Mouse (Mus musculus): Measurements from ENCODE around the gene Awat2. TPM values are rescaled to one million over a fixed set of nuclear protein-coding genes. Genes with fewer than 3 reads are reported as not detected.
"Not testable (repeated sequence)": the region's sequence is repeated elsewhere in the genome, so short reads cannot be mapped to it uniquely, and the experiment has no call there.

Gene Awat2
- total RNA-seq (2017), result 0.63 TPM in 1 of 2 replicates, not detected in the other

- ATAC-seq (replicated peaks in 1 of 2; ENCODE audit: insufficient read depth in 1 of 2, low FRiP score in 2 of 2, low TSS enrichment in 1 of 2, low read depth in 1 of 2, poor library complexity in 2 of 2, severe bottlenecking in 2 of 2), result not testable (repeated sequence)
These were observed at the start of gene Awat2 for GRCm38 (mm10) chrX:100442617-100443016. Gene Awat2, minus strand, starts transcription at chrX:100442717.

DNA sequence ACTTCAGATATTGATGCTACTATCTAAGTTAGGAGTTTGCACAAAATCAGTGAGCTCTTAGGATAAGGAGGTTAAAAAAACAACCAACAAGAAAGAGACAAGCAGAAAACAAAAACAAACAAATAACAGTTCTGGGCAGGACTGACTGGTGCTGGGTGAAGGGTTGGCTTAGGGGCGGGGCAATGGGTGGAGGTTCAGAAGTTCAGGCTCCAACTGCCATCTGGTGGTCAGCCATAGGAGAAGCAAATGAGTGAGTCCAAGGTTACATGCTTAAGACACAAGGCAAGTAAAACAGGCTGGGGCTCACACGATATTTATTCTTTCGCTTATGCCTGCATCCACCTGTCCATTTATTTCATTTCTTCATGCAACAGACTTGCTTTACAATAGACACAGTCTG lies 37.8 kb upstream of the Awat2 start:
- peak; percentile 93 to 95 for ATAC-seq (replicated peaks in 1 of 2; ENCODE audit: insufficient read depth in 1 of 2, low FRiP score in 2 of 2, low TSS enrichment in 1 of 2, low read depth in 1 of 2, poor library complexity in 2 of 2, severe bottlenecking in 2 of 2)

DNA sequence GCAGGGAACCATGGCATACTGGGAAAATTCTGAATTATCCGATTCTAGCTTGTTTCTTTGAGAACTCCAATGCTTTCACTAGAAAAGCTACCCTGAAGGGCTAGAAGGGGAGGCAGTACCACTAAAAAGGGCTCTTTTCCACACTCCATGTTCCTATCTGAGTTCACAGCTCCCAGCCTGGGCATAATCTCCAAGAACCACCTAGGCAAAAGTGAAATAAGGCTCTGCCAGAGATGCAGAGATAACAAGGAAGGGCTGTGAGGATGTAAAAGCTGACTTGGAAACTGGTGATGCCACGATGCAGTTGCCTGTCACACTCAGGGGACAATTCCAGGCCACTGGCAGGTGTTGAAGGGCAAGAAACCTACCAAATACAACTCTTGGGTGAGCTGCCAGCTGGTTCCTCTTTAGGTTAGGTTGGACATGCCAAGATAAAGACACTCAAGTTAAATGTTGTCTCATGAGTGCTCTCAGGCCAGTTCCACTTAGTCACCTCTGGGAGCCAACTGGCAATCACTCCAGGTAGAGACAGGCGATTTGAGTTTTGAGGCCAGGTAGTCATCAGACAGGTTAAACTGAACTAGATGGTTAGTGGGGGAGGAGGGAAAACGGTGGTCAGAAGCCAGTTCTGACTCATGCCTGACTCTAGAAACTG lies 33.2 kb upstream of the Awat2 start:
- ATAC-seq (replicated peaks in 1 of 2; ENCODE audit: insufficient read depth in 1 of 2, low FRiP score in 2 of 2, low TSS enrichment in 1 of 2, low read depth in 1 of 2, poor library complexity in 2 of 2, severe bottlenecking in 2 of 2), result no peak

DNA sequence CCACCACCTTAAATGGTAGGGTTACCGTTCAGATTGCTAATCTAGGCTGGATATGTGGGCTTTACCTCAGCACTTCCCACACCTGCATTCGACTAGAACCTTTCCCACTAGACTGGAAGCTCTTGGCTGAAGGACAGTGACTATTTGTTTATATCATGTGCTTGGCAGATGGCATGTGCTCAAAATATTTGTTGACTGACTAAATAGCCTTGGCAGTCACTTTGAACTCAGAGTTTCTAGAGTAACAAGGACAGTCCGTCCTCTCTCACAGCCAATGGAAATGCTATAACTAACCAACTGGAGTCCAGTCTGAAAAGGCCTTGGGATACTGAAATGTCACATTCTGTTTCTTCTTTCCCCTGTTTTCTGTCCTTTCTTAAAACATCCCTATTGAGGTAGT lies 29.0 kb upstream of the Awat2 start:
- ATAC-seq (replicated peaks in 1 of 2; ENCODE audit: insufficient read depth in 1 of 2, low FRiP score in 2 of 2, low TSS enrichment in 1 of 2, low read depth in 1 of 2, poor library complexity in 2 of 2, severe bottlenecking in 2 of 2), result no peak

DNA sequence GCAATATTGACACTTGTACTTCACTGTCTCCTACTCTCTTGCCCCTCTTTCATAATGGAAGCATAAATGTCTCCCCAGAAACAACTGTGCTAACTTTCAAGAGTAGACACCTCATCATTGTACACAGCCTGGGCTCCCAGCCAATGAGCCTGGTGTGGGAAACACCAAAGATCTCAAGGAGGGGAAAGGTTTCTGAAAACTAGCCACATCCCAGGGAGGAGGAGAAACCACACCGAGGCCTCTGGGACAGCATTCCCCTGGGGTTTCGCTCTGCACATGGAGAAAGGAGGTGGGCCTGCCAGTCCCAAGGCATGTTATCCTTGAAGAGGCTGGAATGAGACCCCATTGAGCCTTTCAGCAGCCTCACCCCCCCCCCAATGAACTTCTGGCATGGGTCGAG lies 27.6 kb upstream of the Awat2 start:
- ATAC-seq (replicated peaks in 1 of 2; ENCODE audit: insufficient read depth in 1 of 2, low FRiP score in 2 of 2, low TSS enrichment in 1 of 2, low read depth in 1 of 2, poor library complexity in 2 of 2, severe bottlenecking in 2 of 2), result no peak

DNA sequence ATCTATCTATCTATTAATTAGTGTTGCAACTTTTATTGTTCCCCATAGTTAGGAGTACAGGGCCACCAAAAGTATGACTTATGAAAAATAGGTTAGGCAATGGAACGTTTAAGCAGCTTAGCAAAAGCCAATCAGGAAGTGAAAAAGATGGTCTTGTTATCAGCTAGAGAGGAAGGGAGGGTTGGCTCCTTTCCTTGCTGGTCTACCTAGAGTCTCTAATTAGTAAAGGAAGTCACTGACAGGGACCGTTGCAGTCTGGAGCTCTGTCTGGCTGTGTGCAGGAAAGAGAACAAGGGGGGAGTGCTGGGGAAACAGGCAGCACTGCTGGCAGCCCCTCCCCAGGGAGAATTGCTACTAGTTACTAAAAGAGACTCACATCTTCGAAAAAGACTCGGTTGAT lies 25.5 kb upstream of the Awat2 start:
- peak; percentile 29 to 49; a peak in 3 of 4 replicates for ATAC-seq (replicated peaks in 1 of 2; ENCODE audit: insufficient read depth in 1 of 2, low FRiP score in 2 of 2, low TSS enrichment in 1 of 2, low read depth in 1 of 2, poor library complexity in 2 of 2, severe bottlenecking in 2 of 2)

DNA sequence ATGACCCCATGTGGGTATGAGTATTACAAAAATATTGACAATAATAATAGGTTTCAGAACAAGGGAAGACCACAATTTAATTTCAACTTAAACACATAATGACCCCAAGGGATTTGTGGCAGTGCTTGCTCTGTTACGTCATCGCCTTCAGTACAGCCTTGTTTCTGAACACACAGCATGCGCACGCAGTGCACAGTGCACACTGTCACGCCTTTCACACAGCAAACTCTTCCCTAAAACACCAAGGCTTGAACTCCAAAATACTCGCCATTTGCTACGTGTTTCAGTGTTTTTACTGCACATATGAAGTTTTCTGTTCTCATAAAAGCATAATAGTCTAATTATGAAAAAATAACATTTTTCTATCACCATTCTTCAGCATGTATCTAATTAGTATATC lies 1.0 kb upstream of the Awat2 start:
- ATAC-seq (replicated peaks in 1 of 2; ENCODE audit: insufficient read depth in 1 of 2, low FRiP score in 2 of 2, low TSS enrichment in 1 of 2, low read depth in 1 of 2, poor library complexity in 2 of 2, severe bottlenecking in 2 of 2), result no peak

DNA sequence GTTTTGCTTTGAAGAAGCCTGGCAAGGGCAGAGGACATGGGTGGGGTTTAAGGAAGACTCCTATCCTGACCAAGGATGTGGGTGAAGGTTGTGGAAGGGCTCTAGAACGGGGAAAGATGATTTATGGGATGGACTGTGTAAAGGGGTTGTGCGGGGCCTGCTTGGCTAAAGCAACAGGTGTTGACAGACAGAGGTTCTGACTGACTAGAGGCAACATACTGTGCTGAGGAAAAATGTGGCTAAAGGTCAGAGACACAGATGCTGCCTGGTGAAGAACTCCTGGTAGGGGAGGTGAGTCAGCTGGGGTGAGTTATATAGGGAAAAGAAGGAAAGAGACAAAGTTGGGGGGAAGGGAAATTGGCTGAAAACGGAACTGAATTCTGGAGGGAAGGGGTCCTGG lies 10.2 kb downstream of the Awat2 start:
- no peak for ATAC-seq (replicated peaks in 1 of 2; ENCODE audit: insufficient read depth in 1 of 2, low FRiP score in 2 of 2, low TSS enrichment in 1 of 2, low read depth in 1 of 2, poor library complexity in 2 of 2, severe bottlenecking in 2 of 2)

DNA sequence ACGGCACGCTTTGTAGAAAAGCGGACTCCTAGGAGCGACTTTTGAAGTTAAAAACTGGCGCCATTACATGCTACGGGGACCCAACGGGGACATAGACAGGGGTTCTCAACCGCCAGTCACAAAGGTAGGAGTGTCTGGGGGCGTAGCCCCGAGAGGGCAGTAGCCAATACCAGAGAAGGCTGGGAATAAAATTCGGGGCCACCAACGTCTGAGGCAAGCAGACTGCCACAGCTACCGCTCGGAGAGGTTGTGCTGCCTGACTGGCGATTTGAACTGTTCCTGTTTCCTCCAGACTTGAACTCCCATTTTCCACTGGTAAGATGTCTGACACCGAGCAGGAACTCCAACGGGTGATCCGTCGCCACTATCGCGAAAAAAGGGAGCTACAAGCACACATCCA lies 13.8 kb downstream of the Awat2 start, which contains the start of gene Otud6a:
TSS of gene Otud6a (plus strand) at position 321 of the 400 bp plus-strand sequence.
- ATAC-seq (replicated peaks in 1 of 2; ENCODE audit: insufficient read depth in 1 of 2, low FRiP score in 2 of 2, low TSS enrichment in 1 of 2, low read depth in 1 of 2, poor library complexity in 2 of 2, severe bottlenecking in 2 of 2), result no peak

DNA sequence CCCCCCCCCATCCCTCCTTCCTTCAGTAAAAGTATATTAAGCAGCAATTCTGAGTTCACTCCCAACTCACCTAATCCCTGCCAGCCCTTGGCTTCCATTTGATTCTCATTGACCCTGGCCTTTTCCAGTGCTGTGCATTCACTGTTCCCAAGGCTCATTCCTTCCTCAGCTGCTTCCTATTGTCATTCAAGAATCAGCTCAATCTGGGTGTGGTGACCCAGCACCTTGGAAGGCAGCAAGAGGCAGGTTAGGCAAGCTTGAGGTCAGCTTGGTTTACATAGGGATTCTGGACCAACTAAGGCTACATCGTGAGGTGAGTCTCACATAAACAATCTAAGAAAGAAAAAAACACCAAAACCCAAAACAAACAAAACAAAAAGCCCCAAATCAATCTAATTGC lies 33.3 kb downstream of the Awat2 start:
- ATAC-seq (replicated peaks in 1 of 2; ENCODE audit: insufficient read depth in 1 of 2, low FRiP score in 2 of 2, low TSS enrichment in 1 of 2, low read depth in 1 of 2, poor library complexity in 2 of 2, severe bottlenecking in 2 of 2), result no peak

DNA sequence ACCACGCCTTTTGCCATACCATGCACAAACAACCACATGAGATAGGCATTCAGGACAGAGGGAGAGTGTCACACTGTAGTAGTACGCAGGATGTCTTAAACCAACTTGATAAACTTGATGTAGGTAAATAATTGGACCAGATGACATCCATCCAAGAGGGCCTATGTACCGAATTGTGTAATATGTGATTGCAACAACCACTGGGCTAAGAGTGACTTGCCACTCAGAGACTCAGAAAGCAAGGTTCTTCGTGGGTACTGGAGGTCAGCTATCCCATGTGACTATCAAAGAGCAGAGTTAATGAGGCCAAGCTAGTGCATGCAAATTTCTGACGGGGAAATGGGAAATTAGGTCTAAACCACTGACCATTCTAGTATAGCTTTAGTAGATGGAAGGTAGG lies 40.9 kb downstream of the Awat2 start:
- no peak for ATAC-seq (replicated peaks in 1 of 2; ENCODE audit: insufficient read depth in 1 of 2, low FRiP score in 2 of 2, low TSS enrichment in 1 of 2, low read depth in 1 of 2, poor library complexity in 2 of 2, severe bottlenecking in 2 of 2)

DNA sequence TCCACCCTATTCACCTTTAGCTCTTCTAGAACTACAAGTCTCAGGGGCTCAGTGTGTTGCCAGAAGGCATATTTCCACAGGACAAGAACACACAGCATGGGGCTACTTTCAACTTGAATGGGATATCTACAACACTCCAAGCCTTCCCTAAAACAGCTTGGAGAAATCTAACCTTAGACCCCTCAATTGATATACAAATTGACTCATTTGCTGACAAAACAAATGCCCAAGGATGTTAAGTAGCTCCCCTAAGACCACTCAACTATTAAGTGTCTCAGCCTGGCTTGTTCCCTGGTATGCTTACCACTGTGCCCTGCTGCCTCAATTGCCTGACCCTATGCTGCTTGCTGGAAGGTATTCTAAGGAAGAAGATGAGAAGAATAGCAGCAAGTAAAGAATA lies 41.6 kb downstream of the Awat2 start:
- ATAC-seq (replicated peaks in 1 of 2; ENCODE audit: insufficient read depth in 1 of 2, low FRiP score in 2 of 2, low TSS enrichment in 1 of 2, low read depth in 1 of 2, poor library complexity in 2 of 2, severe bottlenecking in 2 of 2), result no peak

DNA sequence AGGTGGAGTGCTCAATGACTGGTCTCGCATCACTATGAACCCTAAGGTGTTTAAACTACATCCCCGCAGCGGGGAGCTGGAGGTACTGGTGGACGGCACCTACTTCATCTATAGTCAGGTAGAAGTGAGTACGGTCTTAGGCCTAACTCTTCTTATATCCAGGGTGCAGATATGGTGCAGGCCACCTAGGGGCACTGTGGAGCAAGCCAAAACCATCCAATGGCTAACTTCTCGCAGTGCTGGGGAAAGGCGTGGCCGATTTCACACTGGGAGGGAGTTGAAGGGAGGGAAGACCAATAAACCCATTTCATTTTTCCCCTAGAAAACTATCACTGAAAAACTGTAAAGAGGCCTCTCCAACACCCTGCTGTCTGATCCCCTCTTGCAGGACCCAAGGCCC lies 47.5 kb downstream of the Awat2 start:
- 0 out of 4 replicates have a peak, but pooled peaks have one; percentile 22 to 45 for ATAC-seq (replicated peaks in 1 of 2; ENCODE audit: insufficient read depth in 1 of 2, low FRiP score in 2 of 2, low TSS enrichment in 1 of 2, low read depth in 1 of 2, poor library complexity in 2 of 2, severe bottlenecking in 2 of 2)

DNA sequence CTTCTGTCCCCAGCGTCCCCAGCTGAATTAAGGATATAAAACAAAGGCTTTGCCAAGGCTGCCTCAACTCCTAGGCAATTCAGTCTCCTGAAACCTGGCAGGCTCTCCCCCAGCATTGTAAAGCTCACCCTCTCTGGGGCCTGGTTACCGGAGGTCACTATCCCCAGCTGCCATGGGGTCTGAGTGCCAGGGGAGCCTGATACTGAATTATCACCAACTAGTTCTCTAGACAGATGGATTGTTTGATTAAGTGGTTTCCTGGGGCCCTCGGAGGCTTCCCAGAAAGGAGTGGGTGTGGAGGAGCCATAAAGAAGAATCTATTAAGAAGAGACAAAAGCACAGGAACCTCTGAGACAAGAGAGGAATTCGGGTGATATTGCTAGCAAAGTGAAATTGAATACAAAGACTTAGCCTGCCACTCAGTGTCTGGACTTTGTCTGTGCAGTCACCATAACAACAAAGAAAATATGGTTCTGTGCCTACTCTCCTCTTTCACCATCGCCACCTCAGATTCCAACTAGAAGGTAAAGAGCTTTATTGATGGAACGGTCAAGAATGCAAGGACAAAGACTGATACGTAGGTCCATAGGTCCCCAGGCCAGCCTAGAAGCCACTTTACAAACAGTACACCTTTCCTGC lies 48.2 kb downstream of the Awat2 start:
- no peak for ATAC-seq (replicated peaks in 1 of 2; ENCODE audit: insufficient read depth in 1 of 2, low FRiP score in 2 of 2, low TSS enrichment in 1 of 2, low read depth in 1 of 2, poor library complexity in 2 of 2, severe bottlenecking in 2 of 2)

DNA sequence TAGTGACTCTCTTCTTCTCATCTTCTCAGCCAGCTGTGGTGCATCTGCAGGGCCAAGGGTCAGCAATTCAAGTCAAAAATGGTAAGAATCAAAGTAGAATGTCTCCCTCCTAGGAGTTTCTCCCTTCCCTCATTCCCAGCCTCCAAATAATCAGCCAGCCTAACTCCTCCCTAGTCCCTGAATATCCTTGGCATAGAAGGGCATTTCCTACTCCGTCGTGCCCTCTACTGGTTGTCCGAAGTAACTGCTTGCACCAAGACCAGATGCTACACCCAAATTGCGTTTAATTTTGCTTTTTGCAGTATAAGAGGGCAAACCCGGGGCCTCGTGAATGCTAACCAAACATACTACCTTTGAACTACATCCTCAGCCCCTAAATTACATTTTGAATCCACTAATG lies 50.2 kb downstream of the Awat2 start:
- peak in 1 of 2 experiments; percentile 32; a peak in 2 of 4 replicates for ATAC-seq (replicated peaks in 1 of 2; ENCODE audit: insufficient read depth in 1 of 2, low FRiP score in 2 of 2, low TSS enrichment in 1 of 2, low read depth in 1 of 2, poor library complexity in 2 of 2, severe bottlenecking in 2 of 2)

- no peak for ATAC-seq (replicated peaks in 1 of 2; ENCODE audit: insufficient read depth in 1 of 2, low FRiP score in 2 of 2, low TSS enrichment in 1 of 2, low read depth in 1 of 2, poor library complexity in 2 of 2, severe bottlenecking in 2 of 2)
These were observed 52.6 kb downstream of the Awat2 start for GRCm38 (mm10) chrX:100389887-100390286.

GRCm38 (mm10) chrX:100356974-100357373 lies 85.5 kb downstream of the Awat2 start:
- no peak for ATAC-seq (replicated peaks in 1 of 2; ENCODE audit: insufficient read depth in 1 of 2, low FRiP score in 2 of 2, low TSS enrichment in 1 of 2, low read depth in 1 of 2, poor library complexity in 2 of 2, severe bottlenecking in 2 of 2)

Measured in hematopoietic stem cell, adult 5-6 weeks (primary cell).